In the genomic region with DNA sequence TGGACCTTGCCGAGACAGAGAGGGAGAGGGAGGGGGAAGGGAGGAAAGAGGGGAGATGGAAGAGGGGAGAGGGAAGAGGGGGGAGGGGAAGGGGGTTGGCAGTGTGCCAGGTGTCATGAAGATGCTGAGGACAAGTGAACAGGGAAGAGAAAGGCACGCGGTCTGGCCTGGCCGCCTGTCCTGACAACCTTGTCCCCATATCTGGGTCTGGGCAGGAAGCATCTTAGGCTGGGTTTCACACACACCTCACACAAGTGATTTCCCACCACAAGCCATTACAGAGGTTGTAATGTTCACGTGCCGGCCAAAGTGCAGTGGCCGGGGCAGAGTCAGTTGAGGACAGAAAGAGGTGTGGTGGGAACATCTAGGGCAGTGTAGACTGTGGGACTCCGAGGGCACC, we compare ENCODE assay signal across 12 mouse cellular contexts. TPM values are rescaled to one million over a fixed set of nuclear protein-coding genes. Genes with fewer than 3 reads are reported as not detected.
A peak's percentile ranks its signal among the peaks of the same experiment; 100 is the strongest.
DNase-seq lines count a peak whose midpoint lies in the region; ATAC-seq and TF ChIP-seq lines count a peak whose summit lies in the region.
"Had no signal": no experiment of that assay in that cellular context is flagged by ENCODE, and none has a peak within 500 bp of the region (broad histone marks: within the 10 kb centered on the region; RNA-seq: fewer than 3 reads in every experiment).

No protein-coding gene starts in this region.

- peaks cover 9% of the 10 kb centered on the region for H3K36me3 ChIP-seq in heart, embryonic 13.5 days
- H3K36me3 ChIP-seq in midbrain, embryonic 14.5 days (ENCODE audit: control insufficient read depth, insufficient read depth, low read length) = no peaks in the 10 kb centered on the region
- H3K36me3 ChIP-seq in midbrain, postnatal 0 days (ENCODE audit: insufficient read depth, low read length) = no peaks in the 10 kb centered on the region
- no peaks in the 10 kb centered on the region for H3K36me3 ChIP-seq in stomach, embryonic 16.5 days (ENCODE audit: control insufficient read depth, insufficient read depth, low read length)

- no peak overlapping the region for H3K9ac ChIP-seq in heart, embryonic 13.5 days
- H3K9ac ChIP-seq in midbrain, embryonic 14.5 days (replicated peaks; ENCODE audit: low read length) = no peak overlapping the region
- H3K9ac ChIP-seq in midbrain, postnatal 0 days (replicated peaks; ENCODE audit: low read length, poor library complexity, severe bottlenecking) = no peak overlapping the region
- no peak overlapping the region for H3K9ac ChIP-seq in stomach, embryonic 16.5 days (ENCODE audit: low read length)
- H3K9ac ChIP-seq: limb, embryonic 13.5 days had no signal

- 26% methylated on average over 8 of the region's 8 CpGs for WGBS in heart, embryonic 13.5 days
- 65% methylated on average over 8 of the region's 8 CpGs for WGBS in midbrain, embryonic 14.5 days
- 64% methylated on average over 8 of the region's 8 CpGs for WGBS in midbrain, postnatal 0 days
- 49% methylated on average over 8 of the region's 8 CpGs for WGBS in stomach, embryonic 16.5 days

- no peaks in the 10 kb centered on the region for H3K27me3 ChIP-seq in heart, embryonic 13.5 days (replicated peaks)
- H3K27me3 ChIP-seq in midbrain, embryonic 14.5 days (ENCODE audit: control insufficient read depth, insufficient read depth, low read length) = no peaks in the 10 kb centered on the region
- no peaks in the 10 kb centered on the region for H3K27me3 ChIP-seq in midbrain, postnatal 0 days (ENCODE audit: insufficient read depth, low read length)
- H3K27me3 ChIP-seq in stomach, embryonic 16.5 days (ENCODE audit: control insufficient read depth, insufficient read depth, low read length) = no peaks in the 10 kb centered on the region
- H3K27me3 ChIP-seq: limb, embryonic 13.5 days; Patski had no signal

- H3K9me3 ChIP-seq in heart, embryonic 13.5 days = no peaks in the 10 kb centered on the region
- no peaks in the 10 kb centered on the region for H3K9me3 ChIP-seq in midbrain, embryonic 14.5 days (ENCODE audit: control insufficient read depth, low read length)
- no peaks in the 10 kb centered on the region for H3K9me3 ChIP-seq in midbrain, postnatal 0 days (ENCODE audit: low read length)
- no peaks in the 10 kb centered on the region for H3K9me3 ChIP-seq in stomach, embryonic 16.5 days (replicated peaks; ENCODE audit: control insufficient read depth, low read length)
- H3K9me3 ChIP-seq: limb, embryonic 13.5 days had no signal

- H3K4me3 ChIP-seq in heart, embryonic 13.5 days = no peak overlapping the region
- H3K4me3 ChIP-seq in midbrain, embryonic 14.5 days (replicated peaks; ENCODE audit: low read depth, low read length) = no peak overlapping the region
- no peak overlapping the region for H3K4me3 ChIP-seq in midbrain, postnatal 0 days (ENCODE audit: low read depth, low read length)
- H3K4me3 ChIP-seq in stomach, embryonic 16.5 days (replicated peaks; ENCODE audit: low read length) = no peak overlapping the region
- H3K4me3 ChIP-seq: layer of hippocampus, adult 2 months; limb, embryonic 13.5 days had no signal

- intact Hi-C loops in heart, postnatal 25 days (cut with DNase I) = no loop called here

- TF ChIP-seq CTCF in midbrain, postnatal 0 days (IDR thresholded peaks at IDR 0.05) = no peak

- H3K4me2 ChIP-seq in heart, embryonic 13.5 days = no peak overlapping the region
- no peak overlapping the region for H3K4me2 ChIP-seq in midbrain, embryonic 14.5 days (ENCODE audit: low read length)
- no peak overlapping the region for H3K4me2 ChIP-seq in midbrain, postnatal 0 days (ENCODE audit: low read depth, low read length, poor library complexity, severe bottlenecking)
- H3K4me2 ChIP-seq in stomach, embryonic 16.5 days (ENCODE audit: low read depth, low read length) = no peak overlapping the region
- H3K4me2 ChIP-seq: limb, embryonic 13.5 days had no signal

- 0 out of 2 replicates have a peak overlapping the region, but pooled peaks have one; percentile 28 for H3K27ac ChIP-seq in heart, embryonic 13.5 days (replicated peaks)
- no peak overlapping the region for H3K27ac ChIP-seq in midbrain, embryonic 14.5 days (replicated peaks; ENCODE audit: low read depth, low read length)
- no peak overlapping the region for H3K27ac ChIP-seq in midbrain, postnatal 0 days (ENCODE audit: low read depth, low read length)
- H3K27ac ChIP-seq in stomach, embryonic 16.5 days (ENCODE audit: low read length) = no peak overlapping the region
- H3K27ac ChIP-seq: layer of hippocampus, adult 2 months; limb, embryonic 13.5 days had no signal

- H3K4me1 ChIP-seq in heart, embryonic 13.5 days = peaks cover 36% of the 10 kb centered on the region
- H3K4me1 ChIP-seq in midbrain, embryonic 14.5 days (ENCODE audit: control insufficient read depth, insufficient read depth, low read length) = no peaks in the 10 kb centered on the region
- no peaks in the 10 kb centered on the region for H3K4me1 ChIP-seq in midbrain, postnatal 0 days (ENCODE audit: insufficient read depth, low read length)
- H3K4me1 ChIP-seq in stomach, embryonic 16.5 days (ENCODE audit: control insufficient read depth, insufficient read depth, low read length) = peaks cover 9% of the 10 kb centered on the region; the same call in 1 of the 2 replicates

- no peak for DNase-seq in heart, postnatal 25 days (ENCODE audit: low spot score)
- DNase-seq in midbrain, embryonic 14.5 days = peak; percentile 32
- no peak for DNase-seq in midbrain, postnatal 0 days (ENCODE audit: low spot score)
- peak; percentile 65 to 84 for DNase-seq in kidney, postnatal 25 days
- DNase-seq in right cerebral cortex, postnatal 10 days (ENCODE audit: low spot score in 2 of 2) = no peak
- DNase-seq in left cerebral cortex, adult 11 months (ENCODE audit: low spot score) = no peak
- DNase-seq: cerebellum, adult 9-11 months had no signal

- peak; percentile 9; the same call in 1 of the 2 replicates for ATAC-seq in heart, embryonic 13.5 days (ENCODE audit: extremely low read depth, insufficient number of reproducible peaks, low FRiP score, low TSS enrichment)
- no peak for ATAC-seq in midbrain, embryonic 14.5 days (ENCODE audit: low FRiP score, low TSS enrichment)
- no peak for ATAC-seq in midbrain, postnatal 0 days (ENCODE audit: low FRiP score)
- 0 out of 2 replicates have a peak, but pooled peaks have one; percentile 1 for ATAC-seq in stomach, embryonic 16.5 days (ENCODE audit: insufficient read depth, low FRiP score)
- ATAC-seq: Patski had no signal

RNA-seq across cellular contexts. Expression of gene Fance, which starts 25.7 kb away (rescaled TPM):
- 19.3 and 22.2 TPM in 2 replicates for polyA plus RNA-seq in heart, embryonic 13.5 days (2015; fragmentation: Nextera tagmentation; extraction: Ambion mirVana)
- total RNA-seq in heart, postnatal 25 days (2021) = 10 to 100 TPM; 10.5 to 11.1 TPM
- 19.5 and 24.3 TPM in 2 replicates for polyA plus RNA-seq in midbrain, embryonic 14.5 days (2014; fragmentation: Nextera tagmentation; extraction: Ambion mirVana)
- total RNA-seq in midbrain, postnatal 0 days (2014; rRNA removed) = 33.4 and 33.6 TPM in 2 replicates
- polyA plus RNA-seq in midbrain, postnatal 0 days (2015; fragmentation: Nextera tagmentation; extraction: Ambion mirVana) = 26.1 and 28.6 TPM in 2 replicates
- 19.0 and 20.4 TPM in 2 replicates for polyA plus RNA-seq in stomach, embryonic 16.5 days (2015; fragmentation: Nextera tagmentation; extraction: Ambion mirVana)

RNA-seq across cellular contexts. Expression of gene Rpl10a, which starts 40.7 kb away (rescaled TPM):
- 389 and 419 TPM in 2 replicates for polyA plus RNA-seq in heart, embryonic 13.5 days (2015; fragmentation: Nextera tagmentation; extraction: Ambion mirVana)
- 100 to 1,000 TPM; 359 to 375 TPM for total RNA-seq in heart, postnatal 25 days (2021)
- 401 and 423 TPM in 2 replicates for polyA plus RNA-seq in midbrain, embryonic 14.5 days (2014; fragmentation: Nextera tagmentation; extraction: Ambion mirVana)
- total RNA-seq in midbrain, postnatal 0 days (2014; rRNA removed) = 810 and 1,016 TPM in 2 replicates
- polyA plus RNA-seq in midbrain, postnatal 0 days (2015; fragmentation: Nextera tagmentation; extraction: Ambion mirVana) = 347 and 365 TPM in 2 replicates
- 538 and 564 TPM in 2 replicates for polyA plus RNA-seq in stomach, embryonic 16.5 days (2015; fragmentation: Nextera tagmentation; extraction: Ambion mirVana)

RNA-seq across cellular contexts. Expression of gene Ppard, which starts 55.1 kb away (rescaled TPM):
- 1.1 and 1.5 TPM in 2 replicates for polyA plus RNA-seq in heart, embryonic 13.5 days (2015; fragmentation: Nextera tagmentation; extraction: Ambion mirVana)
- total RNA-seq in heart, postnatal 25 days (2021) = 10 to 100 TPM; 40.4 to 40.6 TPM
- 1.2 and 1.5 TPM in 2 replicates for polyA plus RNA-seq in midbrain, embryonic 14.5 days (2014; fragmentation: Nextera tagmentation; extraction: Ambion mirVana)
- 7.7 and 10.1 TPM in 2 replicates for total RNA-seq in midbrain, postnatal 0 days (2014; rRNA removed)
- polyA plus RNA-seq in midbrain, postnatal 0 days (2015; fragmentation: Nextera tagmentation; extraction: Ambion mirVana) = 1.2 and 1.5 TPM in 2 replicates
- polyA plus RNA-seq in stomach, embryonic 16.5 days (2015; fragmentation: Nextera tagmentation; extraction: Ambion mirVana) = 2.8 and 3.0 TPM in 2 replicates

Comparison
In these comparisons a context has a peak if more than half of its experiments do, and no peak if none do; other contexts are left out.
1. DNase-seq: peak in midbrain, embryonic 14.5 days (single experiment) and kidney, postnatal 25 days (2 of 2); none in heart, postnatal 25 days (single experiment), midbrain, postnatal 0 days (single experiment), right cerebral cortex, postnatal 10 days (0 of 2) and left cerebral cortex, adult 11 months (single experiment).
2. ATAC-seq: peak in heart, embryonic 13.5 days (single experiment) and stomach, embryonic 16.5 days (single experiment); none in midbrain, embryonic 14.5 days (single experiment) and midbrain, postnatal 0 days (single experiment).